Mouse (Mus musculus): Measurements from ENCODE around the gene Igfbp4. TPM values are rescaled to one million over a fixed set of nuclear protein-coding genes. Genes with fewer than 3 reads are reported as not detected.

Igfbp4 gene
- polyA plus RNA-seq, 1 experiment from 2014 or later = 559 TPM

DNA sequence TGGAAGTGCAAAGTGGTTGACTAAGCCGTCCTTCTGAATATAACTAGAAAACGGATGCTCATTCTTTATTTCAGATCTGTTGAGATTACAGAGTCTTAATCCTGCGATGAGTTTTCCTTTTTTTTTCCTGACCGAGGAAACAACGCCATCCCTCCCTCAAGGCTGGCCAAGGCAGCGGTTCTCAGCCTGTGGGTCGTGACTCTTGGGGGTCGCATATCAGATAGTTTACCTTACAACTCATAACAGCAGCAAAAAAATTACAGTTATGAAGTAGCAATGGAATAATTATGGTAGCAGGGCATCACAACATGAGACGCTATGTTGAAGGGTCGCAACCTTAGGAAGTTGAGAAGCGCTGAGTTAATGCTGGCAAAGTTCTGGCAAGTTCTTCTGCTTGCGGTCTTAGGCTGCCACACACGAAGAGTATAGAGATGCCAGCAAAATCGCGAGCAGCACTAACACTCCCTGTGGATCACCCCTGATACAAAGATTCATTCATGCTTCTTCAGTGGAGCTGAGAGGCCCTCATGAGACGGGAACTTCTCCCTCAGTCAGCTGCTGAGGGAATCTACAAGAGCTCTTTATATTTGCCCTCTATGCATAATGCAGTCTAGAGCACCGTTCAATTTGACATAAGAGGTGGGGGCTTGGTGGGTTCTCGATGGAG lies 16.4 kb upstream of the Igfbp4 start:
- Histone ChIP-seq H3K9me3 (no peaks in the 10 kb centered on the region), H3K27me3 (ENCODE audit: insufficient read depth, poor library complexity, severe bottlenecking) (no peaks in the 10 kb centered on the region), H3K4me1 (peaks cover 9% of the 10 kb centered on the region; the same call in 1 of the 2 replicates), H3K27ac (peak overlapping the region; percentile 84), H3K36me3 (peaks cover 28% of the 10 kb centered on the region), H3K4me3 (peak overlapping the region; percentile 84)
- 51% methylated on average over 18 of the region's 18 CpGs for WGBS
- peak; percentile 69 for DNase-seq (ENCODE audit: low spot score)

DNA sequence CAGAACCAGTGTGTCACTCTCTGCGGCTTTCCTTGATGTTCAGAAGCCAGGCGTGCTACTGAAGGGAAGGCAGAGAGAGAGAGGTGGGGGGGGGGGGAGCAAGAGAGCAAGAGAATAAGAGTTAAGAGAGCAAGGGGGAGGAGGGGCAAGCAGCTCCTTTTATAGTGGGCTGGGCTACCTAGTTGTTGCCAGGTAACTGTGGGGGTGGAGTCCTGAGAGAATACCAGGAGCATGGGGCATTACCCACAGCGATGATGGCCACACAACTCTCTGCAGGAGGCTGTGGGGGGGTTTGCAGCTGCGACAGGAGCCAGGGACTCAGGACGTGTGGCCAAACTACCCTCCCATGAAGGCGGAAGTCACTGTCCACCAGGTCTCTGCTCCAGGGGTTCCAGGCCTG lies 15.2 kb upstream of the Igfbp4 start:
- no peak overlapping the region for H3K27ac ChIP-seq
- peaks cover 17% of the 10 kb centered on the region for H3K36me3 ChIP-seq
- WGBS = 80% methylated on average over 6 of the region's 6 CpGs
- no peaks in the 10 kb centered on the region for H3K27me3 ChIP-seq (ENCODE audit: insufficient read depth, poor library complexity, severe bottlenecking)
- peak; percentile 63 for DNase-seq (ENCODE audit: low spot score)
- no peaks in the 10 kb centered on the region for H3K9me3 ChIP-seq
- peaks cover 9% of the 10 kb centered on the region for H3K4me1 ChIP-seq
- H3K4me3 ChIP-seq = no peak overlapping the region

DNA sequence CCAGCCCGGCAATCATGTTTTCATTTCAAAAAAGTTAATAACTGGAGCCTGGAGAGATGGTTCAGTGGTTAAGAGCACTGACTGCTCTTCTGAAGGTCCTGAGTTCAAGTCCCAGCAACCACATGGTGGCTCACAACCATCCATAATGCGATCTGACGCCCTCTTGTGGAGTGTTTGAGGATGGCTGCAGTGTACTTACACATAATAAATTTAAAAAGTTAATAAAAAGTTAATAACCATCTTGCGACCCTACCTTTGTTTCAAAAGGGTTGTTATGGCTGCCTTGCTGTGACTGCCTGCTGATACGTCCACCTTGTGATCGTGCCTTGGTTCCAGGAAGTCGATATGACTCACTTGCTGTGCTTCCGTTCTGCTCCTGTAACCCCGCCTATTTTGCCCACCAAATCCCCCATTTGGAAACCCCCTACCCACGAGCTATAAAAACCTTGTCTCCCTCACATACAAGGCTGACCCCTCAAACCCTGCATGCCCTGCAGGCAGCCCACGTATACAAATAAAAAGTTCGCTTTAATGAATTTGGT lies 14.1 kb upstream of the Igfbp4 start:
- WGBS = 81% methylated on average over 12 of the region's 12 CpGs
- no peaks in the 10 kb centered on the region for H3K27me3 ChIP-seq (ENCODE audit: insufficient read depth, poor library complexity, severe bottlenecking)
- H3K27ac ChIP-seq = no peak overlapping the region
- H3K9me3 ChIP-seq = no peaks in the 10 kb centered on the region
- H3K4me1 ChIP-seq = peaks cover 7% of the 10 kb centered on the region
- no peak overlapping the region for H3K4me3 ChIP-seq
- peak; percentile 52 for DNase-seq (ENCODE audit: low spot score)
- H3K36me3 ChIP-seq = peaks cover 6% of the 10 kb centered on the region

DNA sequence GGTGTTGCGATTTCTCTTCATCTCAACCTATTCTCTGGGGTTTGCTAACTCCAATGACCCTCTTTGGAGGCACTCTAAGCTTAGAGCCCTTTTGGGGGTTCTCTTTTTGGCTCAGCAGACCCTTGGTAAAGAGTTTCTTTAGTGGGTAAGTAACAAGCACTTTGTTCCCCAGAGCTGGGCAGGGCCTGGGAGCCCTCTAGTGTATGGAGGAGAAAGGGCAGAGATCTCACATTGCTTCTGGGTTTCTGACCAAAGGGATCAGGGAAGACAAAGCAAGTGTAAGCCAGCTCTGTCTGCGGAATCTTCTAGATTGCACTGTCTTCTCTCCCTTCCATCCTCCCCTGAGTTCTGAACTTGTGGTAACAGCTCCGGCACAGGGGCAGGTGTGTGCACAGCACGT lies 5.7 kb upstream of the Igfbp4 start:
- Histone ChIP-seq H3K4me1 (peaks cover 11% of the 10 kb centered on the region), H3K27me3 (ENCODE audit: insufficient read depth, poor library complexity, severe bottlenecking) (peaks cover 9% of the 10 kb centered on the region; the same call in 1 of the 2 replicates), H3K9me3 (no peaks in the 10 kb centered on the region), H3K36me3 (no peaks in the 10 kb centered on the region), H3K27ac (peak overlapping the region; percentile 49; the same call in 1 of the 2 replicates), H3K4me3 (no peak overlapping the region)
- WGBS = 67% methylated on average over 4 of the region's 4 CpGs
- no peak for DNase-seq (ENCODE audit: low spot score)

DNA sequence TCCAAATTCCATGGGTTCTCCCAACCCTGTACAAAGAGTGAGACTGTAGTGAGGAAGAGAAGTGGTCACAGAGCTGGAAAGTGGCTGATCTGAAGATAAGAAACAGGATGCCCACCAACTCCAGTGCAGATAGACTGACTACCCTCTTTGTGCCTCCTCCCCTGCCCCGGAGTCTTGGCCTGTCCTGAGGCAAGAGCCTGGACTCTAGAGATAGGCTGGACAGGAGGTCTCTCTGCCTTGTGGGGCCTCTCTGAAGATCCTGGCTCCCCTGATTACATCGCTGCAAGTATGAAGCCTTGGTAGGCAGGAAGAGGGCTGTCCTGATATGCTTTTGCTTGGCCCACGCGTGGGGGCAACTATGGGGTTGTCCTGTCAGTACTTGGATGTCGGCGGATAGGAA lies 4.8 kb upstream of the Igfbp4 start:
- peaks cover 20% of the 10 kb centered on the region for H3K4me1 ChIP-seq
- no peak for DNase-seq (ENCODE audit: low spot score)
- no peak overlapping the region for H3K27ac ChIP-seq
- H3K9me3 ChIP-seq = no peaks in the 10 kb centered on the region
- no peak overlapping the region for H3K4me3 ChIP-seq
- WGBS = 43% methylated on average over 6 of the region's 6 CpGs
- peaks cover 9% of the 10 kb centered on the region; the same call in 1 of the 2 replicates for H3K27me3 ChIP-seq (ENCODE audit: insufficient read depth, poor library complexity, severe bottlenecking)
- H3K36me3 ChIP-seq = no peaks in the 10 kb centered on the region

DNA sequence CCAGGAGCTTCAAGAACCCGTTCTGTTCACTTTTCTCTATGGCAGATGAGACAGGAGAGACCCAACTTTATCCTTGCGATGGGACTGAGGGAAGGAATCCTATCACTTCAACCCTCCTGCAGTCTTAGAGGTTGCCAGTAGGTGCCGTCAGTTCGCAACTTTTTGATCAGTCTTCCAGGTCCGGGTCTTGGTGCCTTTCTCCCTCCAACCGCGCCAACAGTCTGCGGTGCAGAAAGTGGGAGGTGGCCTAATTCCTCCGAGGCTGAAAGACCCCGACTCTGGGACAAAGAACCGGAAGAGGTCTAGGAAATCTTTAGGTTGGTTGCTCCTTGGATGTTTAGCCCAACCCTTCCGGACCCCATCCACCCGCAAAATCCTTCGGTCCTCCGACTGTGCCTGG lies 1.3 kb upstream of the Igfbp4 start:
- Histone ChIP-seq H3K27ac (peak overlapping the region; percentile 97), H3K4me1 (peaks cover 43% of the 10 kb centered on the region), H3K27me3 (ENCODE audit: insufficient read depth, poor library complexity, severe bottlenecking) (0 out of 2 replicates have a peak, but pooled peaks cover 8% of the 10 kb centered on the region), H3K4me3 (peak overlapping the region; percentile 84), H3K36me3 (0 out of 2 replicates have a peak, but pooled peaks cover 6% of the 10 kb centered on the region), H3K9me3 (no peaks in the 10 kb centered on the region)
- under 1% methylated on average over 15 of the region's 15 CpGs for WGBS
- peak; percentile 93 for DNase-seq (ENCODE audit: low spot score)

DNA sequence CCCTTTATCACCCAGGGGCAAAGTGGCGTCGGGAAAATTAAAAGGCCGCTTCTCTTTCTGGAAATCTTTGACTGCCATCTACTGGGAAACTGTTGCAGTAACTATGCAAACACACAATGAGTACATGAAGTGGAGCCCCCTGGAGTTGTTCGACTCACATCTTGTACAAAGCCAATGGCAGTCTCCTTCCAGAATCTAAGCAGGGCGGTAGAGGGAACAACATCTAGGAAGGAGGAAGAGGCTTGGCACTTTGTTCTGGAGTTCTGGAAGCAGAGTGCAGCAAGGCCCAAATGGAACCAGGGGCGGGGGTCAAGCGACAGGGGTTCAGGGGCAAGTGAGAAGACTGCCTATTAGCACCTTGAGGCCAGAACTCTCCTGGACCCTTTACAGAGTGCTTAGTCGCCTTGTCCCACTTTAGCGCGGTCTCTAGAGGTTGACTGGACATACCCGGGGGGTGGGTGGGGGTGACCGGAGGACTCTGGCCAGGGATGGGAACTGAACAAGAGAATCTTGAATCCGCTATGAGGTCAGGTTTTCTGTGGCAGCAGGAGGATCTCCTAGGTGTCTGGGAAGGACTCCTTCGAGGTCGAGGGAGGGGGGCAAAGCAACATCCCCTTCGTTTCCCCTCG lies 584 bp upstream of the Igfbp4 start:
- Histone ChIP-seq H3K4me1 (peaks cover 50% of the 10 kb centered on the region), H3K4me3 (peak overlapping the region; percentile 84), H3K27ac (peak overlapping the region; percentile 97), H3K36me3 (peaks cover 12% of the 10 kb centered on the region; the same call in 1 of the 2 replicates), H3K9me3 (no peaks in the 10 kb centered on the region), H3K27me3 (ENCODE audit: insufficient read depth, poor library complexity, severe bottlenecking) (0 out of 2 replicates have a peak, but pooled peaks cover 8% of the 10 kb centered on the region)
- DNase-seq (ENCODE audit: low spot score) = no peak
- 2% methylated on average over 17 of the region's 17 CpGs for WGBS

DNA sequence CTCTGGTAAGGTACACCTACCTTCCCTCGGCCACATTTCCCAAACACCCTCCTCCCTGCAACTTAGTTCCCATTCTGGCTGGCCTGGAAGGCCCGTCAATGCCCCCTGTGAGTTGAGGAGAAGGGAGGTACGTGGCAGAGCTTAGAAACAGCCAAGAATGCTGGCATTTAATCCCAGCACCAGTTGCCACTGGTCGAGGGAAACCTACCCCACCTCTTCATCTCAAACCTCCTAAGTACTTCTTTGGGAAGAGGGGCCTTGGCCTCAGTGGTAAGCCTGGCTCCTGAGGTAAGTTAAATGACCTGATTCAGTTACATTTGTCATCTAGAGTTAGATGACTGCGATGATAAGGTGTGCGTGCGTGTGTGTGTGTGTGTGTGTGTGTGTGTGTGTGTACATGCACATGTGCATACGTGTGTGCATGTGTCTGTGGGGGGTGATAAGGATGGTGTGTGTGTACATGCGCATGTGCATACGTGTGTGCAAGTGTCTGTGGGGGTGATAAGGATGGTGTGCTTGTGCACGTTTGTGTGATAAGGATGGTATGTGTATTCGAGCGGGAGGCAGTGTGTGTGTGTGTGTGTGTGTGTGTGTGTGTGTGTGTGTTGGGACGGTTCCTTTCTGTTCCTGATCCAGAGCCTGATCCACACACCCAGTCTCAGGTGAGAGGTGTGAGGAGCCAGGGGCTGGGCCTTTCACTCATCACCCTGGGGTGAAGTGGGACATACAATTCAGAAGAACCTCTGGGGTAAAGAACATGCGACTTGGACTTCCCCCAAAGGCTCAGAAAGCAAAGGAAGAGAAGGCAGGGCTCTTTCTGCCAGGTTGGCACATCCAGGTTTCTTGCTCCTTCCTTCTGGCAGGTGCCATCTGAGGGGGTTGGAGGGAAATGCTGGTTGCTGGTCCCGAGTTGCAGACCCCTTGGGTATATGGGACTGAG lies 1.1 kb downstream of the Igfbp4 start:
- 37% methylated on average over 16 of the region's 16 CpGs for WGBS
- Histone ChIP-seq H3K36me3 (peaks cover 12% of the 10 kb centered on the region; the same call in 1 of the 2 replicates), H3K4me1 (peaks cover 62% of the 10 kb centered on the region), H3K27ac (peak overlapping the region; percentile 97), H3K27me3 (ENCODE audit: insufficient read depth, poor library complexity, severe bottlenecking) (0 out of 2 replicates have a peak, but pooled peaks cover 8% of the 10 kb centered on the region), H3K4me3 (peak overlapping the region; percentile 84), H3K9me3 (no peaks in the 10 kb centered on the region)
- DNase-seq (ENCODE audit: low spot score) = no peak

DNA sequence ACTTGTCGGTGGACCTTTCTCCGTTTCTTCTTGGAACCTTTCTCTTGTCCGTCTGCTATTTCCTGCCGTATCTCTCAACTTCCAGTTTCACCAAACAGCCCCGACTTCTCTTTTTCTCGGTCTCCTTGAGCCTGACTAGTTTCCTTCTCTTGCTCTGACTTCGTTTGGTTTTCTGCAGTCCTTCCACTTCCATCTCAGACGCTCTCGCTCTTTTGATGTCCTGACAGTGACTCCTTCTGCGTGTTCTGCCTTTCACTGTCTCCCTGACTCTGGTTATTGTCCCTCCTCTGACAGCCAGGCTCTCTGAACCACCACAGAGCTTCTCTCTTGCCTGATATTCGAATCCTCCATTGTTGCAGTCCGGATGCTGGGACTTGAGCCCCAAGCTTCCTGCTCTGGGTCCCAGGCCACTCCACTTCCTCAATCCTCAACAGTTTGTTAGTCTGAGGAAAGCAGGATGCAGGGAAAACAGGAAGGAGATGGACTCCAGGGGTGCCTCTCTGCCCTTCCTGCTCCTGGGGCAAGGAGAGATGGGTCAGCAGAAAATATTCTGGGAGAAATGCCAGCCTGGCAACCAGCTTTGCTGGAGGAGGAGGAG lies 1.9 kb downstream of the Igfbp4 start:
- peaks cover 70% of the 10 kb centered on the region for H3K4me1 ChIP-seq
- 26% methylated on average over 12 of the region's 12 CpGs for WGBS

DNA sequence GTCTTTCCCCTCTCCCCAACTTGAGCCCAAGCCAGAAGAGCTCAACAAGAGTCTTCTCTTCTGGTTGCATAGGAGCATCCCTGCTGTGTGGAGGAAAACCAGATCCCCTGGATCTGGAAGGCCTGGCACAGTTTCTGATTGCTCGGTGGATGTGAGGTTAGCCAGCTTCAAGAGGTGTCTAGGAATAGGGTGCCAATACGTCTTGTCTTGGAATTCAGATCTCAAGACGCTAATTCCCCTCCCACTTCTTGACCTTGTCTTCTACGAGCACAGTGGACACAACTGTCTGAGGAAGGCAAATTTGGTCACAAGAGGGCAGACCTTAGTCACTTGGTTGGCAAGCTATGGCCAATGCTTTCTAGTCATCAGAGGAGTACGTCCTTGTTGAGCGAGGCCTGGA lies 2.6 kb downstream of the Igfbp4 start:
- WGBS = 71% methylated on average over 6 of the region's 6 CpGs
- peaks cover 72% of the 10 kb centered on the region for H3K4me1 ChIP-seq
- peak overlapping the region; percentile 84 for H3K4me3 ChIP-seq
- peaks cover 25% of the 10 kb centered on the region for H3K36me3 ChIP-seq
- H3K27me3 ChIP-seq (ENCODE audit: insufficient read depth, poor library complexity, severe bottlenecking) = 0 out of 2 replicates have a peak, but pooled peaks cover 8% of the 10 kb centered on the region
- no peaks in the 10 kb centered on the region for H3K9me3 ChIP-seq
- H3K27ac ChIP-seq = no peak overlapping the region; the same call in 1 of the 2 replicates
- DNase-seq (ENCODE audit: low spot score) = no peak

More for the DNA sequence above, 1.9 kb downstream of the Igfbp4 start:
- 0 out of 2 replicates have a peak, but pooled peaks cover 8% of the 10 kb centered on the region for H3K27me3 ChIP-seq (ENCODE audit: insufficient read depth, poor library complexity, severe bottlenecking)
- no peaks in the 10 kb centered on the region for H3K9me3 ChIP-seq
- DNase-seq (ENCODE audit: low spot score) = no peak
- peaks cover 18% of the 10 kb centered on the region for H3K36me3 ChIP-seq
- peak overlapping the region; percentile 84 for H3K4me3 ChIP-seq
- H3K27ac ChIP-seq = peak overlapping the region; percentile 97

DNA sequence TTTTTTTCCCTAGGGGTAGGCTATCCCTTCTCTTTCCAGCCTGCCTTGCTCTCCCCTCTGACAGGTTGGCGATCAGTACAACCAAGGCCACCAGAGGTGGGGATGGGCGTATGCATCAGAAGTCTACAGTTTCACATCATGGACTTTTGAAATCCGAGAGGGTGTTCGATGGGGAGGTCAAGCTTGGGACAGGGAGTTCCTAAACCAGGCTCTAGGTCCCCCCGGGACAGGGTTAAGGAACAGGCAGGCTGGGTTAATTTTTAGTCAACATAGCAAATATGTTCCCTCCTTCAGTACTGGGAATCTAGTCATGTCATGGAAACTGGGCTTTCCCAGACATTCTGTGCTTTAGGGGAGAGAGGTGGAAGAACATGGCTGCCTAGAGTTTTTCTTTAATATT lies 3.3 kb downstream of the Igfbp4 start:
- no peak for DNase-seq (ENCODE audit: low spot score)
- peaks cover 72% of the 10 kb centered on the region for H3K4me1 ChIP-seq
- peak overlapping the region; percentile 84; the same call in 1 of the 2 replicates for H3K4me3 ChIP-seq
- WGBS = 77% methylated on average over 5 of the region's 5 CpGs
- H3K36me3 ChIP-seq = peaks cover 32% of the 10 kb centered on the region
- H3K27ac ChIP-seq = 0 out of 2 replicates have a peak overlapping the region, but pooled peaks have one; percentile 13
- H3K27me3 ChIP-seq (ENCODE audit: insufficient read depth, poor library complexity, severe bottlenecking) = 0 out of 2 replicates have a peak, but pooled peaks cover 6% of the 10 kb centered on the region
- no peaks in the 10 kb centered on the region for H3K9me3 ChIP-seq
